Mouse (Mus musculus) CD4-positive helper T cell, adult 2 months (primary cell): ENCODE results near the gene Smpd2.
A peak's percentile ranks its signal among the peaks of the same experiment; 100 is the strongest.

Source experiments
- DNase-seq: peaks from one replicate; pipeline ENCODE4 v3.0.0-alpha.2; 2012; ENCODE audit warnings: low read depth, missing footprints, low spot score

Smpd2 gene

GRCm38 (mm10) chr10:41489708-41490517 lies at the start of gene Smpd2, which contains the start of gene Ppil6:
Gene Smpd2, minus strand, starts transcription at chr10:41490369.
Gene Ppil6, plus strand, starts transcription at chr10:41490439.
- peak; percentile 92 for DNase-seq

GRCm38 (mm10) chr10:41538986-41539385 lies 48.8 kb upstream of the Smpd2 start:
- DNase-seq = no peak

GRCm38 (mm10) chr10:41537983-41538330 lies 47.8 kb upstream of the Smpd2 start:
- DNase-seq = no peak

GRCm38 (mm10) chr10:41537226-41537982 lies 47.2 kb upstream of the Smpd2 start:
- DNase-seq = no peak

GRCm38 (mm10) chr10:41536714-41537113 lies 46.5 kb upstream of the Smpd2 start:
- DNase-seq = no peak

GRCm38 (mm10) chr10:41535991-41536390 lies 45.8 kb upstream of the Smpd2 start:
- DNase-seq = no peak

GRCm38 (mm10) chr10:41529972-41530371 lies 39.8 kb upstream of the Smpd2 start:
- peak; percentile 71 for DNase-seq

- DNase-seq = no peak
Measured at GRCm38 (mm10) chr10:41525696-41526095, 35.5 kb upstream of the Smpd2 start.

- no peak for DNase-seq
Measured at GRCm38 (mm10) chr10:41523386-41523785, 33.2 kb upstream of the Smpd2 start.

GRCm38 (mm10) chr10:41520410-41520673 lies 30.2 kb upstream of the Smpd2 start:
- DNase-seq = no peak

GRCm38 (mm10) chr10:41519640-41520409 lies 29.7 kb upstream of the Smpd2 start:
- peak; percentile 81 for DNase-seq

- DNase-seq = peak; percentile 96
Measured at GRCm38 (mm10) chr10:41518981-41519618, 28.9 kb upstream of the Smpd2 start, which contains the start of gene Cd164. Gene Cd164, plus strand, starts transcription at chr10:41519414.

- peak; percentile 92 for DNase-seq
Measured at GRCm38 (mm10) chr10:41518508-41518980, 28.4 kb upstream of the Smpd2 start.

- no peak for DNase-seq
Measured at GRCm38 (mm10) chr10:41514921-41515320, 24.8 kb upstream of the Smpd2 start.

GRCm38 (mm10) chr10:41514301-41514700 lies 24.1 kb upstream of the Smpd2 start:
- DNase-seq = no peak

- DNase-seq = peak; percentile 29
Measured at GRCm38 (mm10) chr10:41509160-41509559, 19.0 kb upstream of the Smpd2 start.

GRCm38 (mm10) chr10:41505446-41505845 lies 15.3 kb upstream of the Smpd2 start:
- DNase-seq = peak; percentile 75

- DNase-seq = no peak
Measured at GRCm38 (mm10) chr10:41504996-41505395, 14.8 kb upstream of the Smpd2 start.

GRCm38 (mm10) chr10:41500941-41501340 lies 10.8 kb upstream of the Smpd2 start:
- no peak for DNase-seq

GRCm38 (mm10) chr10:41491111-41491510 lies 942 bp upstream of the Smpd2 start:
- peak; percentile 53 for DNase-seq

- no peak for DNase-seq
Measured at GRCm38 (mm10) chr10:41490518-41490873, 327 bp upstream of the Smpd2 start.

- DNase-seq = peak; percentile 28
Measured at GRCm38 (mm10) chr10:41489294-41489693, 875 bp downstream of the Smpd2 start.
